Mouse (Mus musculus) hindbrain, embryonic 11.5 days (tissue): ENCODE results near the gene 4933402D24Rik. TPM values are rescaled to one million over a fixed set of nuclear protein-coding genes. Genes with fewer than 3 reads are reported as not detected.

Experiments
- polyA plus RNA-seq: library from polyadenylated mRNA; unstranded; fragments of >200 nt; fragmentation: Nextera tagmentation; extraction: Ambion mirVana; gene quantifications from 2 replicates; pipeline ENCODE4 v1.2.1, GENCODE M21; 2014

The 4933402D24Rik gene
- polyA plus RNA-seq, 1 experiment from 2014 or later = 0.28 TPM

Other genes starting within 250 kb of the 4933402D24Rik start
- gene Gm39653, start 153.3 kb downstream of the 4933402D24Rik start, polyA plus RNA-seq = not detected in 2 replicates
- gene Dytn, start 82.3 kb downstream of the 4933402D24Rik start, polyA plus RNA-seq = not detected in 2 replicates
- 0.82 and 1.0 TPM in 2 replicates for gene Mdh1b, start 38.9 kb downstream of the 4933402D24Rik start, polyA plus RNA-seq
- gene Fastkd2, start 38.7 kb downstream of the 4933402D24Rik start, polyA plus RNA-seq = 59.5 and 70.1 TPM in 2 replicates